Mouse (Mus musculus): Measurements from ENCODE around the gene Socs7. TPM values are rescaled to one million over a fixed set of nuclear protein-coding genes. Genes with fewer than 3 reads are reported as not detected.
A peak's percentile ranks its signal among the peaks of the same experiment; 100 is the strongest.

Gene Socs7
- total and polyA plus RNA-seq, 2 experiments: 3.7 to 4.0 TPM

GRCm38 (mm10) chr11:97407456-97407855 lies 45.1 kb downstream of the Socs7 start:
- Histone ChIP-seq H3K27ac (replicated peaks; ENCODE audit: insufficient read depth, low read depth, low read length) (no peak overlapping the region), H3K79me2 (ENCODE audit: control insufficient read depth, insufficient read depth, low read length) (no peaks in the 10 kb centered on the region), H3K36me3 (ENCODE audit: control insufficient read depth, insufficient read depth, low read length) (no peaks in the 10 kb centered on the region), H3K4me1 (ENCODE audit: control insufficient read depth, insufficient read depth, low read length) (peaks cover 29% of the 10 kb centered on the region), H3K9ac (ENCODE audit: low read depth, low read length) (no peak overlapping the region), H3K4me3 (ENCODE audit: insufficient read depth, low read depth, low read length) (no peak overlapping the region), H3K27me3 (ENCODE audit: control insufficient read depth, insufficient read depth, low read length) (no peaks in the 10 kb centered on the region)
- TF ChIP-seq POLR2A (IDR thresholded peaks at IDR 0.05; ENCODE audit: extremely low read depth, insufficient read depth, low read length): no peak
- 27% methylated on average over 3 of the region's 3 CpGs for WGBS
- DNase-seq (ENCODE audit: extremely low read depth, low read depth, low spot score): peak; percentile 77

GRCm38 (mm10) chr11:97408171-97408570 lies 45.8 kb downstream of the Socs7 start:
- no peak overlapping the region for H3K9ac ChIP-seq (ENCODE audit: low read depth, low read length)
- 0 out of 2 replicates have a peak overlapping the region, but pooled peaks have one; percentile 10 for H3K27ac ChIP-seq (replicated peaks; ENCODE audit: insufficient read depth, low read depth, low read length)
- H3K4me1 ChIP-seq (ENCODE audit: control insufficient read depth, insufficient read depth, low read length): peaks cover 29% of the 10 kb centered on the region
- no peak overlapping the region for H3K4me3 ChIP-seq (ENCODE audit: insufficient read depth, low read depth, low read length)
- 4% methylated on average over 6 of the region's 6 CpGs for WGBS
- H3K27me3 ChIP-seq (ENCODE audit: control insufficient read depth, insufficient read depth, low read length): no peaks in the 10 kb centered on the region
- H3K36me3 ChIP-seq (ENCODE audit: control insufficient read depth, insufficient read depth, low read length): no peaks in the 10 kb centered on the region
- no peaks in the 10 kb centered on the region for H3K79me2 ChIP-seq (ENCODE audit: control insufficient read depth, insufficient read depth, low read length)
- peak; percentile 69 for DNase-seq (ENCODE audit: extremely low read depth, low read depth, low spot score)
- TF ChIP-seq POLR2A (IDR thresholded peaks at IDR 0.05; ENCODE audit: extremely low read depth, insufficient read depth, low read length) (no peak), CTCF (IDR thresholded peaks at IDR 0.05; ENCODE audit: low read depth, low read length) (peak; percentile 57)

GRCm38 (mm10) chr11:97410958-97411357 lies 48.6 kb downstream of the Socs7 start:
- WGBS: 90% methylated on average over 4 of the region's 4 CpGs
- peaks cover 17% of the 10 kb centered on the region for H3K4me1 ChIP-seq (ENCODE audit: control insufficient read depth, insufficient read depth, low read length)
- H3K79me2 ChIP-seq (ENCODE audit: control insufficient read depth, insufficient read depth, low read length): 0 out of 2 replicates have a peak, but pooled peaks cover 5% of the 10 kb centered on the region
- no peak for TF ChIP-seq CTCF (IDR thresholded peaks at IDR 0.05; ENCODE audit: low read depth, low read length)
- no peak for TF ChIP-seq POLR2A (IDR thresholded peaks at IDR 0.05; ENCODE audit: extremely low read depth, insufficient read depth, low read length)
- H3K27ac ChIP-seq (replicated peaks; ENCODE audit: insufficient read depth, low read depth, low read length): no peak overlapping the region
- H3K27me3 ChIP-seq (ENCODE audit: control insufficient read depth, insufficient read depth, low read length): no peaks in the 10 kb centered on the region
- H3K36me3 ChIP-seq (ENCODE audit: control insufficient read depth, insufficient read depth, low read length): no peaks in the 10 kb centered on the region
- no peak overlapping the region for H3K9ac ChIP-seq (ENCODE audit: low read depth, low read length)
- no peak for DNase-seq (ENCODE audit: extremely low read depth, low read depth, low spot score)
- H3K4me3 ChIP-seq (ENCODE audit: insufficient read depth, low read depth, low read length): no peak overlapping the region

GRCm38 (mm10) chr11:97412117-97412516 lies 49.8 kb downstream of the Socs7 start:
- Histone ChIP-seq H3K79me2 (ENCODE audit: control insufficient read depth, insufficient read depth, low read length) (0 out of 2 replicates have a peak, but pooled peaks cover 5% of the 10 kb centered on the region), H3K36me3 (ENCODE audit: control insufficient read depth, insufficient read depth, low read length) (no peaks in the 10 kb centered on the region), H3K27me3 (ENCODE audit: control insufficient read depth, insufficient read depth, low read length) (no peaks in the 10 kb centered on the region), H3K9ac (ENCODE audit: low read depth, low read length) (no peak overlapping the region), H3K27ac (replicated peaks; ENCODE audit: insufficient read depth, low read depth, low read length) (no peak overlapping the region), H3K4me1 (ENCODE audit: control insufficient read depth, insufficient read depth, low read length) (peaks cover 9% of the 10 kb centered on the region), H3K4me3 (ENCODE audit: insufficient read depth, low read depth, low read length) (no peak overlapping the region)
- DNase-seq (ENCODE audit: extremely low read depth, low read depth, low spot score): no peak
- TF ChIP-seq POLR2A (IDR thresholded peaks at IDR 0.05; ENCODE audit: extremely low read depth, insufficient read depth, low read length) (no peak), CTCF (IDR thresholded peaks at IDR 0.05; ENCODE audit: low read depth, low read length) (no peak)
- 58% methylated on average over 3 of the region's 3 CpGs for WGBS

- H3K27me3 ChIP-seq (ENCODE audit: control insufficient read depth, insufficient read depth, low read length): no peaks in the 10 kb centered on the region
- H3K4me1 ChIP-seq (ENCODE audit: control insufficient read depth, insufficient read depth, low read length): peaks cover 5% of the 10 kb centered on the region
- no peaks in the 10 kb centered on the region for H3K36me3 ChIP-seq (ENCODE audit: control insufficient read depth, insufficient read depth, low read length)
- H3K79me2 ChIP-seq (ENCODE audit: control insufficient read depth, insufficient read depth, low read length): 0 out of 2 replicates have a peak, but pooled peaks cover 5% of the 10 kb centered on the region
- TF ChIP-seq POLR2A (IDR thresholded peaks at IDR 0.05; ENCODE audit: extremely low read depth, insufficient read depth, low read length) (no peak), CTCF (IDR thresholded peaks at IDR 0.05; ENCODE audit: low read depth, low read length) (no peak)
- H3K4me3 ChIP-seq (ENCODE audit: insufficient read depth, low read depth, low read length): no peak overlapping the region
- no peak overlapping the region for H3K27ac ChIP-seq (replicated peaks; ENCODE audit: insufficient read depth, low read depth, low read length)
- H3K9ac ChIP-seq (ENCODE audit: low read depth, low read length): no peak overlapping the region
- DNase-seq (ENCODE audit: extremely low read depth, low read depth, low spot score): no peak
- WGBS: 82% methylated on average over 10 of the region's 10 CpGs
Observed at GRCm38 (mm10) chr11:97412808-97413347, 50.5 kb downstream of the Socs7 start.

GRCm38 (mm10) chr11:97415330-97415711 lies 53.0 kb downstream of the Socs7 start, which contains the start of gene Arhgap23:
Gene Arhgap23, plus strand, starts transcription at chr11:97415533.
- Histone ChIP-seq H3K27ac (replicated peaks; ENCODE audit: insufficient read depth, low read depth, low read length) (peak within 1 kb of the TSS; percentile 58), H3K4me1 (ENCODE audit: control insufficient read depth, insufficient read depth, low read length) (0 out of 2 replicates have a peak, but pooled peaks cover 5% of the 10 kb centered on the region), H3K27me3 (ENCODE audit: control insufficient read depth, insufficient read depth, low read length) (no peaks in the 10 kb centered on the region), H3K79me2 (ENCODE audit: control insufficient read depth, insufficient read depth, low read length) (peaks cover 5% of the 10 kb centered on the region; the same call in 1 of the 2 replicates), H3K36me3 (ENCODE audit: control insufficient read depth, insufficient read depth, low read length) (no peaks in the 10 kb centered on the region), H3K9ac (ENCODE audit: low read depth, low read length) (peak within 1 kb of the TSS; percentile 93), H3K4me3 (ENCODE audit: insufficient read depth, low read depth, low read length) (peak within 1 kb of the TSS; percentile 92)
- no peak for DNase-seq (ENCODE audit: extremely low read depth, low read depth, low spot score)
- TF ChIP-seq POLR2A (IDR thresholded peaks at IDR 0.05; ENCODE audit: extremely low read depth, insufficient read depth, low read length): peak; percentile 35; the same call in 1 of the 2 replicates
- no peak for TF ChIP-seq CTCF (IDR thresholded peaks at IDR 0.05; ENCODE audit: low read depth, low read length)
- under 1% methylated on average over 28 of the region's 29 CpGs for WGBS

Measured in liver, adult 2 months (tissue).